ENCODE assay signal across 8 mouse cellular contexts in genomic region chr4:118620967-118621320, GRCm38 (mm10). TPM values are rescaled to one million over a fixed set of nuclear protein-coding genes. Genes with fewer than 3 reads are reported as not detected.
DNase-seq lines count a peak whose midpoint lies in the region; ATAC-seq and TF ChIP-seq lines count a peak whose summit lies in the region.

No protein-coding gene starts in this region.

- H3K27ac ChIP-seq in heart, embryonic 15.5 days = peak overlapping the region; percentile 32; the same call in 1 of the 2 replicates
- peak overlapping the region; percentile 66 for H3K27ac ChIP-seq in forebrain, postnatal 0 days (ENCODE audit: low read depth, low read length)

- H3K4me3 ChIP-seq in heart, embryonic 15.5 days = peak overlapping the region; percentile 69
- peak overlapping the region; percentile 85 for H3K4me3 ChIP-seq in G1E (ENCODE audit: low read depth, low read length)
- peak overlapping the region; percentile 77 for H3K4me3 ChIP-seq in forebrain, postnatal 0 days (ENCODE audit: low read depth, low read length)

- no peaks in the 10 kb centered on the region for H3K9me3 ChIP-seq in heart, embryonic 15.5 days (replicated peaks)
- peaks cover 5% of the 10 kb centered on the region for H3K9me3 ChIP-seq in G1E (replicated peaks)
- peaks cover 6% of the 10 kb centered on the region; the same call in 1 of the 2 replicates for H3K9me3 ChIP-seq in forebrain, postnatal 0 days (ENCODE audit: low read length)

- H3K4me2 ChIP-seq in heart, embryonic 15.5 days = peak overlapping the region; percentile 89
- peak overlapping the region; percentile 72 for H3K4me2 ChIP-seq in forebrain, postnatal 0 days (ENCODE audit: low read depth)

- no peak for TF ChIP-seq CTCF in G1E (IDR thresholded peaks at IDR 0.05; ENCODE audit: low read depth, low read length)
- no peak for TF ChIP-seq CTCF in forebrain, postnatal 0 days (IDR thresholded peaks at IDR 0.05; ENCODE audit: low read depth)

- H3K4me1 ChIP-seq in heart, embryonic 15.5 days (replicated peaks) = peaks cover 11% of the 10 kb centered on the region
- H3K4me1 ChIP-seq in G1E (ENCODE audit: insufficient read depth, low read depth, low read length) = peaks cover 30% of the 10 kb centered on the region
- no peaks in the 10 kb centered on the region; the same call in 1 of the 2 replicates for H3K4me1 ChIP-seq in forebrain, postnatal 0 days (ENCODE audit: insufficient read depth)

- H3K9ac ChIP-seq in heart, embryonic 15.5 days = peak overlapping the region; percentile 70
- H3K9ac ChIP-seq in forebrain, postnatal 0 days = peak overlapping the region; percentile 66

- H3K27me3 ChIP-seq in heart, embryonic 15.5 days = no peaks in the 10 kb centered on the region
- peaks cover 11% of the 10 kb centered on the region for H3K27me3 ChIP-seq in G1E (ENCODE audit: insufficient read depth, low read length)
- no peaks in the 10 kb centered on the region for H3K27me3 ChIP-seq in forebrain, postnatal 0 days (ENCODE audit: insufficient read depth, low read length)

- peaks cover 27% of the 10 kb centered on the region for H3K36me3 ChIP-seq in heart, embryonic 15.5 days
- peaks cover 39% of the 10 kb centered on the region for H3K36me3 ChIP-seq in G1E (replicated peaks)
- peaks cover 29% of the 10 kb centered on the region for H3K36me3 ChIP-seq in forebrain, postnatal 0 days (ENCODE audit: insufficient read depth)

- no peak for DNase-seq in heart, postnatal 4 days
- DNase-seq in G1E (ENCODE audit: low spot score) = peak; percentile 12
- DNase-seq in forebrain, postnatal 0 days = no peak
- no peak for DNase-seq in layer of hippocampus, postnatal 36 days
- DNase-seq in cerebellum, adult 9-11 months = no peak
- DNase-seq in spleen, adult 12 weeks (ENCODE audit: low spot score) = no peak

- ATAC-seq in heart, embryonic 15.5 days (replicated peaks; ENCODE audit: insufficient number of reproducible peaks, insufficient read depth, low FRiP score, low read depth) = peak; percentile 26; the same call in 1 of the 2 replicates
- no peak for ATAC-seq in G1E (ENCODE audit: extremely low read depth, insufficient number of reproducible peaks, low FRiP score, poor library complexity, severe bottlenecking)
- ATAC-seq in forebrain, postnatal 0 days = peak; percentile 64
- ATAC-seq in megakaryocyte, adult 5-6 weeks (ENCODE audit: poor library complexity, severe bottlenecking) = peak; percentile 17

- WGBS in heart, embryonic 15.5 days = under 1% methylated on average over 23 of the region's 23 CpGs
- under 1% methylated on average over 23 of the region's 23 CpGs for WGBS in forebrain, postnatal 0 days

RNA-seq across cellular contexts. Expression of gene Ebna1bp2, which starts 0.3 kb away (rescaled TPM):
- 77.8 and 78.4 TPM in 2 replicates for polyA plus RNA-seq in heart, embryonic 15.5 days (2015; fragmentation: Nextera tagmentation; extraction: Ambion mirVana)
- total RNA-seq in heart, postnatal 4 days (2021) = 10 to 100 TPM; 43.0 to 51.1 TPM
- total RNA-seq in G1E (2014; fragmentation: Nextera tagmentation) (116 and 153 TPM in 2 replicates), G1E (2017) (116 and 127 TPM in 2 replicates)
- 25.0 and 41.7 TPM in 2 replicates for polyA plus RNA-seq in G1E (2012)
- total RNA-seq in forebrain, postnatal 0 days (2014; rRNA removed) = 48.9 and 56.3 TPM in 2 replicates
- 97.7 and 104 TPM in 2 replicates for polyA plus RNA-seq in forebrain, postnatal 0 days (2015; fragmentation: Nextera tagmentation; extraction: Ambion mirVana)
- 54.9 and 61.9 TPM in 2 replicates for total RNA-seq in megakaryocyte, adult 5-6 weeks (2015)
- total RNA-seq in megakaryocyte, adult 5-6 weeks (2017) = 46.8 and 63.7 TPM in 2 replicates
- 10 to 100 TPM; 61.8 to 64.2 TPM for total RNA-seq in layer of hippocampus, postnatal 36 days (2021)

RNA-seq across cellular contexts. Expression of gene Cfap57, which starts 0.4 kb away (rescaled TPM):
- 0.25 and 0.39 TPM in 2 replicates for polyA plus RNA-seq in heart, embryonic 15.5 days (2015; fragmentation: Nextera tagmentation; extraction: Ambion mirVana)
- total RNA-seq in heart, postnatal 4 days (2021) = under 1 TPM in 1 of 2 experiments, not detected in 1; 0.18 TPM
- total RNA-seq in G1E (2014; fragmentation: Nextera tagmentation) (not detected in 2 replicates), G1E (2017) (0.05 TPM in 1 of 2 replicates, not detected in the other)
- polyA plus RNA-seq in G1E (2012) = not detected in 2 replicates
- total RNA-seq in forebrain, postnatal 0 days (2014; rRNA removed) = 0.69 and 2.0 TPM in 2 replicates
- polyA plus RNA-seq in forebrain, postnatal 0 days (2015; fragmentation: Nextera tagmentation; extraction: Ambion mirVana) = 0.89 and 1.3 TPM in 2 replicates
- total RNA-seq in megakaryocyte, adult 5-6 weeks (2015) = not detected in 2 replicates
- 0.16 and 0.18 TPM in 2 replicates for total RNA-seq in megakaryocyte, adult 5-6 weeks (2017)
- under 1 TPM; 0.78 to 0.90 TPM for total RNA-seq in layer of hippocampus, postnatal 36 days (2021)

RNA-seq across cellular contexts. Expression of gene Olfr62, which starts 37.8 kb away (rescaled TPM):
- polyA plus RNA-seq in heart, embryonic 15.5 days (2015; fragmentation: Nextera tagmentation; extraction: Ambion mirVana) = not detected in 2 replicates
- total RNA-seq in heart, postnatal 4 days (2021) = not detected
- not detected in 2 replicates for total RNA-seq in G1E (2014; fragmentation: Nextera tagmentation)
- total RNA-seq in G1E (2017) = 0.11 TPM in 1 of 2 replicates, not detected in the other
- not detected in 2 replicates for polyA plus RNA-seq in G1E (2012)
- total RNA-seq in forebrain, postnatal 0 days (2014; rRNA removed) = not detected in 2 replicates
- not detected in 2 replicates for polyA plus RNA-seq in forebrain, postnatal 0 days (2015; fragmentation: Nextera tagmentation; extraction: Ambion mirVana)
- not detected in 2 replicates for total RNA-seq in megakaryocyte, adult 5-6 weeks (2015)
- total RNA-seq in megakaryocyte, adult 5-6 weeks (2017) = not detected in 2 replicates
- total RNA-seq in layer of hippocampus, postnatal 36 days (2021) = not detected
